Mouse (Mus musculus) monocyte, adult 2 months (primary cell): Measurements from ENCODE around the gene Slc1a2.

ENCODE experiments used
- DNase-seq, 2 experiments: peaks; one replicate each; pipeline ENCODE4 v3.0.0; 2022; ENCODE audit warnings: low spot score in 2 of 2, low read depth in 1 of 2

The Slc1a2 gene

GRCm38 (mm10) chr2:102760284-102761072, 102.0 kb downstream of the Slc1a2 start:
- DNase-seq = no peak

DNA sequence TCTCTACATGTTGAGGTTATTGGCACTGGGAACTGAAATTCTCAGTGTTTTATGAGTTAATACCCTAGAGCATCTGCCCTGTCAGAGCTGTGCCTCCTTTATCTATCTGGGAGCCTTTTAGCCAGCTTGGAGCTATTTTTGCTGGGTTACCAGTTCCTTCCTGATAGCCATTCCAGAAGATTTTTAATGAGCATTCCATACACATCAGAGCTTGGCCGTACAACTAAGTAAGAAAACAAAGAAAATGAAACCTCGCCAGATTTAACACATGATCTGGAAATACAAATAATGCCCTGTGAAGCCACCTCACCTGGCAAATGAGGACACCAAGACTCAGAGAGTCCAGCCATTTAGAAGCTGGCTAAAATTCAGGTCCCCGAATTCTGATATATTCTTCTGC, 104.7 kb downstream of the Slc1a2 start:
- no peak for DNase-seq

DNA sequence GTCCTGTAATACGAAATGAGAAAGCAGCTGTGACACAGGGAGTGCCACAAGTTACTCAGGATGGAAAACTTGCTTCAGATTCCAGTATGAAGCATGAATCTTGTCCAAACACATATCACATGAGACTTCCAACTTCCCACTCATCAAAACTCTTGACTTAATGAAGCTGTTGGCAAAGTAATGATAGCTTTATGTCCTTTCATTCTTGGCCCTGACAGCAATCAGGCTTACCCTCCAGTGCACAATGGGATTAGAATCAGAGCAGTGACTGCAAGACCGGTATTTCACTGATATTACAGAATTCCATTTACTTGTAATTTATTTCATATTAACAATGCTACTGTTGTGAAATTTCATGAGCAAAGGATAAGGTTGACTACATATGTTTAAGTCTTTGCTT, 105.5 kb downstream of the Slc1a2 start:
- DNase-seq = no peak

GRCm38 (mm10) chr2:102764602-102765374, 106.3 kb downstream of the Slc1a2 start:
- no peak for DNase-seq

DNA sequence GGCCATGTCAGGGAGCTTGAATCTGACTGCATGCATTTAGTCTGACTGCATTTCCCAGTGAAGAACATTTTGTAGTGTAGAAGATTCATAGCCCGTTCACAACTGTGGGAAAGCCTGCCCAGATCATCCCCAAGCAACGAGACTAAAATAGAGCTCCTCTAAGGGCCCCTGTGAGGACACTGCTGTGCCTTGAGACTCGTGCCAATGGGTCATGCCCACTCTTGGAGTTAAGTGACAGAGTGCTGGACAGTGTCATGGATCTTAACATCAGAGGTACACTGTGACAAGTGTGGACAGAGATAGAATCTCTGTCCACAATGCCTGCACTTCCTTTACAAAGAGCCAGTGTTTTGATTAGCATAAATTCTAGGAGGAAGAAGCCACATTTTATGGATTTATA, 109.8 kb downstream of the Slc1a2 start:
- DNase-seq = no peak

- no peak for DNase-seq
Observed at GRCm38 (mm10) chr2:102771304-102771703, 112.8 kb downstream of the Slc1a2 start.

GRCm38 (mm10) chr2:102772276-102772675, 113.8 kb downstream of the Slc1a2 start:
- no peak for DNase-seq

- no peak for DNase-seq
Observed at GRCm38 (mm10) chr2:102774700-102775099, 116.2 kb downstream of the Slc1a2 start.

- no peak for DNase-seq
Observed at GRCm38 (mm10) chr2:102775561-102775960, 117.1 kb downstream of the Slc1a2 start.

GRCm38 (mm10) chr2:102778208-102778607, 119.7 kb downstream of the Slc1a2 start:
- no peak for DNase-seq

DNA sequence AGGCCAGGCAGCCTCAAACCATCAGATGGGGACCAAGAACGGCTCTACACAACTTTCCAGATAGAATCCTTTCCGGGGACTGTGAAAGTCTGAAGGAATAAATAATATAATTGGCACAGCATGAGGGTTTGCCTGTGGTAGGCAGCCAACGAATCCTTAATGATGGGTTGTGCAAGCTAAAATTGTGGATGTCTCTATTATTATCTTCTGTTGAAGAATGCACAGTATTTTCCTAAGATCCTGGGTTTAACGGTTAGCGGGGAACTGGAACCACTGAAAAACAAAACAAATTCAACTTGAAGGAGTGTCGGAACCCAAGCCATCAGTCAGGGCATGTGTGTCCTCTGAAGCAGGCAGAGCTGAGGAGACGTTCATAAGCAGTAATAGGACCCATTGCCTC, 124.3 kb downstream of the Slc1a2 start:
- DNase-seq = no peak

- no peak for DNase-seq
Observed at GRCm38 (mm10) chr2:102785696-102786095, 127.2 kb downstream of the Slc1a2 start.

DNA sequence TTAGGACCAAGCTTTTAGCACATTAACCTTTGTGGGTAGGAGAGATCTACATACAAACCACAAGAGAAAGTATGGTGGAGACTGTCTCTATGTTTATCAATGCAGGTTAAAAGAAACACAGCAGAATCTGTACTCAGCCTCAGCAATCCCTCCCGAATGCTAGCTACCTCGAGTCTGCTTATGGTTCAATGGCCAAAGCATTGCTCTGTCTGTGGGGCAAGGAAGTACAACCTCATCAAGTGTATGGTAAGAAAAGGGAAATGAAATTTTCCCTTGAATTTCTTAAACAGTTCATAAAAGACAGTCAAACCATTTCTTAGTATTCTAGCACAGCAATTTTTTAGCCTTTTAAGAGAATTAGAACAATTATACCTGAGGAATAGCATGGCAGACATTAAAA, 133.2 kb downstream of the Slc1a2 start:
- DNase-seq = no peak

- no peak for DNase-seq
Observed at GRCm38 (mm10) chr2:102792804-102793203, 134.3 kb downstream of the Slc1a2 start.

GRCm38 (mm10) chr2:102795034-102795433, 136.6 kb downstream of the Slc1a2 start:
- DNase-seq = no peak

DNA sequence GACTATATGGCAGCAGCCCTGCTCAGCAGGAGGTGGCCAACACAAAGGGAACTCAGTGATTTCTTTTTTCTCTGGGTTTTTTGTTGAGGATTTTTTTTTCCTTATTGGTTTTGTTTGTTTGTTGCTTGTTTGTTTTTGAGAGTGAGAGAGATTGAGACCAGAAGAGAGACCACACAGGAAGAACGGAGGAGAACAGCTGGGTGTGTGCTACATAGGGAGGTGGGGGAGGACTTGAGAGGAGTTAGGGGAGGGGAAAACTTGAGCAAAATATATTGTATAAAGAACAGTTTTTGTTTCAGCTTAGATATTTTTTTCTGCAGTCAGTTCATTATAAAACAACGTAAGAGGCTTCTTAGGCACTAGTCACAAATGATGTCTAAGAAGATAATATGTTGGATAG, 139.7 kb downstream of the Slc1a2 start:
- DNase-seq = no peak

- no peak for DNase-seq
Observed at GRCm38 (mm10) chr2:102801899-102802298, 143.4 kb downstream of the Slc1a2 start.

GRCm38 (mm10) chr2:102804109-102804508, 145.7 kb downstream of the Slc1a2 start:
- no peak for DNase-seq

- DNase-seq = no peak
Observed at GRCm38 (mm10) chr2:102805283-102805682, 146.8 kb downstream of the Slc1a2 start.

DNA sequence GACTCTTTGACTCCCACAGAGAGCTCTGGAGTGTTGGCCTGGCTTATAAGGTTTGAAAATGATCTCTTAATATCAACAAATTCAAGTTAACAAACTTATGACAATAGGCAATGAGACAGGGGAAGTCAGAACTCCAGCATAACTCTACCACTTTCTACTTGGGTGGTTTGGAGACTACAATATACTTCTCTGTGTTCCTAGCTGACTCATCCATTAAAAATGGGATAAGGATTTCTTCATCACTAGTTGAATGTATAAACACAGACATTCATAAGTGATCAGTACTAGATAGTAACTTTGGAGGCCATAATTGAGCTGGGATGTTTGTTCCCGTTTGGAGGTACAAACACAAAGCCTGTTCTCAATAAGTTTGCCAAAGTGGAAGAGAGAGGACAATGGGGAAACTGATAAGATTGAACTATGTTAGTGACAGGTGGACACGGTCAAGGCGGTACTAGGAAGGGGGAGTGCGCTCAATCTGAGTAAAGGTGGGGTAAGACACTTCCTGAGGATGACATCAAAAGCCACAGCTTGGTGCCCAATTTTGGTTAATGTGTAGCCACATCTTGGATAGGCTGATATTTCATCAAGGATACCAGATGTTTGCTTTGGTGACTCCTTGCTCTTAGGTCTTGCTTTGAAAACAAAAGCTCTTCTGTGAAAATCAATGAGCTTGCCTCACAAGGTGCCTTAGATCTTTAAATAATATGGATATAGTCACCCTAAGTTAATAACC, 147.5 kb downstream of the Slc1a2 start:
- no peak for DNase-seq

GRCm38 (mm10) chr2:102807633-102808032, 149.2 kb downstream of the Slc1a2 start:
- DNase-seq = no peak

GRCm38 (mm10) chr2:102809436-102809835, 151.0 kb downstream of the Slc1a2 start:
- DNase-seq = no peak
